25 mouse cellular contexts compared by ENCODE assay signal in the genomic region with DNA sequence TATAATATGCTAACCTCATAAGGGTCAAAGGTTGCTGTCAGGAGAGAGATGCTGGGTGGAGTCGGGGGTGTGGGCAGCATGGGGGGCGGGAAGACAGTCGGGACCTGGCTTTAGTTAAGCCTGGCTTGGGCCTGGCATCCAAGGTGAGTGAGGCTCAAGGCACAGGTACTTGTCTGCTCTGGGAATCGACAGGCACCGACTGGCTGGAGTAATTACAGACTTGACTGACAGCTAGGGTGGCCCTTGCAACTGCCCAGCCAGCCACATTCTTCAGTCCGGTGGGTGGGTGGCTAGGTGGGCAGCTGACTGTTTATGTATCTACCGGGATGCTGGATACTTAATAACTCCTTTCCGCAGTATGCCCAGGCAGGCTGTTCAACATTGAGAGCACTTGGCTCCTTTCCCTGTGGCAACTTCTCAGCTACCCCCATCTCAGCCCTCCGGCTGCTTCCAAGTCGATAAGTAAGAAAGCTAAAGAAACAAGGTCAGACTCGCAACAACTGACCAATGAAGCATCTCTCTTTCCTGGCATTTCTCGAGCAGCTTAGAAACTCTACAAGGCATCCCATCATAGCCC. TPM values are rescaled to one million over a fixed set of nuclear protein-coding genes. Genes with fewer than 3 reads are reported as not detected.
DNase-seq lines count a peak whose midpoint lies in the region; ATAC-seq and TF ChIP-seq lines count a peak whose summit lies in the region.
"Had no signal": no experiment of that assay in that cellular context is flagged by ENCODE, and none has a peak within 500 bp of the region (broad histone marks: within the 10 kb centered on the region; RNA-seq: fewer than 3 reads in every experiment).

No protein-coding gene starts in this region.

- no peak overlapping the region for H3K4me2 ChIP-seq in kidney, embryonic 14.5 days (replicated peaks; ENCODE audit: low read depth, low read length)
- H3K4me2 ChIP-seq in midbrain, embryonic 11.5 days, result no peak overlapping the region
- no peak overlapping the region for H3K4me2 ChIP-seq in midbrain, embryonic 15.5 days
- no peak overlapping the region for H3K4me2 ChIP-seq in stomach, postnatal 0 days (replicated peaks; ENCODE audit: low read depth)
- H3K4me2 ChIP-seq: embryonic facial prominence, embryonic 13.5 days; hindbrain, embryonic 15.5 days; liver, embryonic 12.5 days; neural tube, embryonic 13.5 days had no signal

- ATAC-seq in kidney, embryonic 14.5 days (ENCODE audit: low FRiP score, low TSS enrichment), result no peak
- no peak for ATAC-seq in midbrain, embryonic 11.5 days (ENCODE audit: low FRiP score)
- ATAC-seq in midbrain, embryonic 15.5 days (replicated peaks), result no peak
- ATAC-seq in stomach, postnatal 0 days (ENCODE audit: low FRiP score, low TSS enrichment), result no peak
- ATAC-seq: forebrain, postnatal 0 days; inflammation-experienced regulatory T-cells, adult 6 months; liver, embryonic 12.5 days; liver, postnatal 0 days had no signal

- peaks cover 17% of the 10 kb centered on the region for H3K4me1 ChIP-seq in kidney, embryonic 14.5 days (ENCODE audit: control insufficient read depth, insufficient read depth, low read length)
- H3K4me1 ChIP-seq in midbrain, embryonic 11.5 days (ENCODE audit: control insufficient read depth, insufficient read depth, low read length), result no peaks in the 10 kb centered on the region
- no peaks in the 10 kb centered on the region for H3K4me1 ChIP-seq in midbrain, embryonic 15.5 days
- no peaks in the 10 kb centered on the region for H3K4me1 ChIP-seq in stomach, postnatal 0 days (replicated peaks; ENCODE audit: control insufficient read depth, insufficient read depth)
- H3K4me1 ChIP-seq: hindbrain, embryonic 15.5 days; liver, embryonic 12.5 days had no signal

- H3K4me3 ChIP-seq in kidney, embryonic 14.5 days (ENCODE audit: low read length), result no peak overlapping the region
- H3K4me3 ChIP-seq in midbrain, embryonic 11.5 days (ENCODE audit: low read depth, low read length), result no peak overlapping the region
- no peak overlapping the region for H3K4me3 ChIP-seq in midbrain, embryonic 15.5 days
- H3K4me3 ChIP-seq in stomach, postnatal 0 days (ENCODE audit: low read depth, low read length), result no peak overlapping the region
- H3K4me3 ChIP-seq: embryonic facial prominence, embryonic 13.5 days; hindbrain, embryonic 10.5 days; hindbrain, embryonic 15.5 days; liver, embryonic 12.5 days; midbrain, embryonic 10.5 days; neural tube, embryonic 13.5 days had no signal

- no peaks in the 10 kb centered on the region for H3K36me3 ChIP-seq in kidney, embryonic 14.5 days (ENCODE audit: control insufficient read depth, insufficient read depth, low read length)
- no peaks in the 10 kb centered on the region for H3K36me3 ChIP-seq in midbrain, embryonic 11.5 days (ENCODE audit: control insufficient read depth, insufficient read depth, low read length)
- no peaks in the 10 kb centered on the region for H3K36me3 ChIP-seq in midbrain, embryonic 15.5 days (replicated peaks)
- H3K36me3 ChIP-seq in stomach, postnatal 0 days (ENCODE audit: control insufficient read depth, insufficient read depth, low read length), result no peaks in the 10 kb centered on the region
- H3K36me3 ChIP-seq: embryonic facial prominence, embryonic 13.5 days; G1E; hindbrain, embryonic 10.5 days; hindbrain, embryonic 15.5 days; liver, embryonic 12.5 days; midbrain, embryonic 10.5 days; neural tube, embryonic 13.5 days had no signal

- no peak overlapping the region for H3K27ac ChIP-seq in kidney, embryonic 14.5 days (ENCODE audit: low read depth, low read length)
- no peak overlapping the region for H3K27ac ChIP-seq in midbrain, embryonic 11.5 days (ENCODE audit: low read depth, low read length)
- H3K27ac ChIP-seq in midbrain, embryonic 15.5 days, result no peak overlapping the region
- H3K27ac ChIP-seq in stomach, postnatal 0 days (replicated peaks), result no peak overlapping the region
- H3K27ac ChIP-seq: embryonic facial prominence, embryonic 13.5 days; hindbrain, embryonic 10.5 days; hindbrain, embryonic 15.5 days; liver, embryonic 12.5 days; midbrain, embryonic 10.5 days; neural tube, embryonic 13.5 days had no signal

- peak; percentile 77 for DNase-seq in kidney, adult 11 months
- peak; percentile 33 for DNase-seq in midbrain, embryonic 11.5 days (ENCODE audit: low spot score, missing footprints)
- peak; percentile 44 for DNase-seq in kidney, postnatal 14 days
- no peak for DNase-seq in thymus, postnatal 14 days
- no peak for DNase-seq in stomach, postnatal 0 days (ENCODE audit: low spot score)
- DNase-seq: adrenal gland, adult 8-10 months; cerebellum, adult 9-10 months; embryo, embryonic 11 days; forebrain, postnatal 0 days; heart, postnatal 14 days; layer of hippocampus, postnatal 36 days; liver, postnatal 0 days; lung, postnatal 14 days; thymus, adult 18-20 months; thymus, postnatal 36 days had no signal

- H3K9ac ChIP-seq in kidney, embryonic 14.5 days (ENCODE audit: low read depth, low read length), result no peak overlapping the region
- no peak overlapping the region for H3K9ac ChIP-seq in midbrain, embryonic 11.5 days (ENCODE audit: low read length)
- H3K9ac ChIP-seq in midbrain, embryonic 15.5 days, result no peak overlapping the region
- no peak overlapping the region for H3K9ac ChIP-seq in stomach, postnatal 0 days (ENCODE audit: low read length)
- H3K9ac ChIP-seq: embryonic facial prominence, embryonic 13.5 days; forebrain, postnatal 0 days; hindbrain, embryonic 15.5 days; liver, embryonic 12.5 days; liver, postnatal 0 days; neural tube, embryonic 13.5 days had no signal

- no peaks in the 10 kb centered on the region for H3K27me3 ChIP-seq in kidney, embryonic 14.5 days (ENCODE audit: control insufficient read depth, insufficient read depth, low read length)
- H3K27me3 ChIP-seq in midbrain, embryonic 11.5 days (ENCODE audit: control insufficient read depth, insufficient read depth, low read length), result no peaks in the 10 kb centered on the region
- H3K27me3 ChIP-seq in midbrain, embryonic 15.5 days (replicated peaks), result no peaks in the 10 kb centered on the region
- H3K27me3 ChIP-seq in stomach, postnatal 0 days (ENCODE audit: control insufficient read depth, insufficient read depth, low read length), result no peaks in the 10 kb centered on the region
- H3K27me3 ChIP-seq: hindbrain, embryonic 15.5 days had no signal

- H3K9me3 ChIP-seq in kidney, embryonic 14.5 days (ENCODE audit: control insufficient read depth, low read length), result no peaks in the 10 kb centered on the region
- no peaks in the 10 kb centered on the region for H3K9me3 ChIP-seq in midbrain, embryonic 11.5 days (ENCODE audit: control insufficient read depth, low read length)
- no peaks in the 10 kb centered on the region for H3K9me3 ChIP-seq in midbrain, embryonic 15.5 days
- no peaks in the 10 kb centered on the region for H3K9me3 ChIP-seq in stomach, postnatal 0 days (ENCODE audit: control insufficient read depth, low read length)
- H3K9me3 ChIP-seq: embryonic facial prominence, embryonic 13.5 days; G1E; hindbrain, embryonic 10.5 days; hindbrain, embryonic 15.5 days; liver, embryonic 12.5 days; midbrain, embryonic 10.5 days; neural tube, embryonic 13.5 days had no signal

- no peak for TF ChIP-seq CTCF in stomach, postnatal 0 days (IDR thresholded peaks at IDR 0.05; ENCODE audit: low read depth)

- TF ChIP-seq EP300 in stomach, postnatal 0 days (optimal IDR thresholded peaks at IDR 0.05), result no peak

- 75% methylated on average over 12 of the region's 12 CpGs for WGBS in kidney, embryonic 14.5 days
- WGBS in midbrain, embryonic 11.5 days, result 88% methylated on average over 12 of the region's 12 CpGs
- WGBS in midbrain, embryonic 15.5 days, result 84% methylated on average over 12 of the region's 12 CpGs
- WGBS in stomach, postnatal 0 days, result 61% methylated on average over 12 of the region's 12 CpGs

RNA-seq across cellular contexts. Expression of a gene that starts 10.0 kb away (rescaled TPM):
- 1.4 and 2.8 TPM in 2 replicates for polyA plus RNA-seq in kidney, embryonic 14.5 days (2014; fragmentation: Nextera tagmentation; extraction: Ambion mirVana)
- 0.10 and 0.38 TPM in 2 replicates for polyA plus RNA-seq in midbrain, embryonic 11.5 days (2014; fragmentation: Nextera tagmentation; extraction: Ambion mirVana)
- 0.08 and 0.10 TPM in 2 replicates for polyA plus RNA-seq in midbrain, embryonic 15.5 days (2015; fragmentation: Nextera tagmentation; extraction: Ambion mirVana)
- polyA plus RNA-seq in stomach, postnatal 0 days (2015; fragmentation: Nextera tagmentation; extraction: Ambion mirVana), result 1.4 and 1.5 TPM in 2 replicates

RNA-seq across cellular contexts. Expression of a gene that starts 56.1 kb away (rescaled TPM):
- polyA plus RNA-seq in kidney, embryonic 14.5 days (2014; fragmentation: Nextera tagmentation; extraction: Ambion mirVana), result 32.2 and 34.1 TPM in 2 replicates
- 14.6 and 16.7 TPM in 2 replicates for polyA plus RNA-seq in midbrain, embryonic 11.5 days (2014; fragmentation: Nextera tagmentation; extraction: Ambion mirVana)
- 31.8 and 34.5 TPM in 2 replicates for polyA plus RNA-seq in midbrain, embryonic 15.5 days (2015; fragmentation: Nextera tagmentation; extraction: Ambion mirVana)
- polyA plus RNA-seq in stomach, postnatal 0 days (2015; fragmentation: Nextera tagmentation; extraction: Ambion mirVana), result 8.0 and 9.4 TPM in 2 replicates

Comparison
In these comparisons a context has a peak if more than half of its experiments do, and no peak if none do; other contexts are left out.
1. DNase-seq: peak in kidney, adult 11 months (single experiment), midbrain, embryonic 11.5 days (single experiment) and kidney, postnatal 14 days (single experiment); none in thymus, postnatal 14 days (single experiment) and stomach, postnatal 0 days (single experiment).